ENCODE assay signal across 9 mouse cellular contexts in the genomic region with DNA sequence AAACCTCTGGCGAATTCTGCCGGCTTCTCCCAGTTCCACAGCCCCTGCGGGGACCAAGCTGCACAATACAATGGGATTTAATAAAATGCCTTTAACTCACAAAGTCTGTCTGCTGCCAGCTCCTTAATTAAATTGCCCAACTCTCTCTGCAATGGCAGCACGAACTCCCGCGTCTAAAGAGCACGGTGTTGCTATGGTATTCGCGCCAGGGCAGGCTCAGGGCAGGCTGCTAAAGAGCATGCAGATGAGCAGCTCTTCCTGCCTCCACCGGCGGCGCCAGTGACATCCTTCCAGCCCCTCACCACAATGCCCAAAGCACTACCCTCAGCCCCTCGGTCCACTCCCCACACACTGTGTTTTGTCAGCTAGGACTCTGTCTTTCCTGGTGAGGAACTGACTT. TPM values are rescaled to one million over a fixed set of nuclear protein-coding genes. Genes with fewer than 3 reads are reported as not detected.
DNase-seq lines count a peak whose midpoint lies in the region; ATAC-seq lines count a peak whose summit lies in the region.
"Had no signal": no experiment of that assay in that cellular context is flagged by ENCODE, and none has a peak within 500 bp of the region (broad histone marks: within the 10 kb centered on the region; RNA-seq: fewer than 3 reads in every experiment).

No protein-coding gene starts in this region.

- H3K27ac ChIP-seq in limb, embryonic 10.5 days: no peak overlapping the region

- no peaks in the 10 kb centered on the region for H3K9me3 ChIP-seq in limb, embryonic 10.5 days (replicated peaks)

- peaks cover 25% of the 10 kb centered on the region for H3K4me1 ChIP-seq in limb, embryonic 10.5 days

- 11% methylated on average over 13 of the region's 13 CpGs for WGBS in limb, embryonic 10.5 days

- no peak overlapping the region for H3K4me3 ChIP-seq in limb, embryonic 10.5 days
- H3K4me3 ChIP-seq: myocyte had no signal

- ATAC-seq in cerebellum, adult (ENCODE audit: insufficient number of reproducible peaks, low FRiP score, low TSS enrichment): no peak
- no peak for ATAC-seq in inflammation-experienced regulatory T-cells, adult 6 months

- H3K27me3 ChIP-seq in limb, embryonic 10.5 days (ENCODE audit: low read depth, poor library complexity, severe bottlenecking): peaks cover 71% of the 10 kb centered on the region

- DNase-seq in cerebellum, postnatal 25 days: peak; percentile 23 to 42
- DNase-seq in right cerebral cortex, postnatal 4 days: peak; percentile 32
- no peak for DNase-seq in right cerebral cortex, postnatal 25 days
- peak; percentile 36 for DNase-seq in limb, embryonic 10.5 days (ENCODE audit: low spot score)
- DNase-seq in retina, postnatal 1 day: peak; percentile 68
- no peak for DNase-seq in T-cell, adult 2 months (ENCODE audit: low spot score)

- H3K36me3 ChIP-seq in limb, embryonic 10.5 days: no peaks in the 10 kb centered on the region

RNA-seq across cellular contexts. Expression of a gene that starts 41.0 kb away (rescaled TPM):
- polyA plus RNA-seq in limb, embryonic 10.5 days (2016; fragmentation: Nextera tagmentation; extraction: Ambion mirVana): 1.3 and 2.4 TPM in 2 replicates
- polyA plus RNA-seq in inflammation-experienced regulatory T-cells, adult 6 months (2017; shearing (Covaris generic)): under 1 TPM in 1 of 3 experiments, not detected in 2; 0.16 TPM

Comparison
In these comparisons a context has a peak if more than half of its experiments do, and no peak if none do; other contexts are left out.
1. DNase-seq: peak in cerebellum, postnatal 25 days (2 of 2), right cerebral cortex, postnatal 4 days (single experiment), limb, embryonic 10.5 days (single experiment) and retina, postnatal 1 day (single experiment); none in right cerebral cortex, postnatal 25 days (single experiment) and T-cell, adult 2 months (single experiment).